Mouse (Mus musculus): ENCODE data around the gene Adgrb2. TPM values are rescaled to one million over a fixed set of nuclear protein-coding genes. Genes with fewer than 3 reads are reported as not detected.

The Adgrb2 gene
- polyA plus RNA-seq (2012; fragmentation: generic; extraction: Trizol) = 0.08 TPM

GRCm38 (mm10) chr4:129984421-129985061 is at the start of gene Adgrb2:
Gene Adgrb2 (plus strand): TSS chr4:129984870.
- H3K4me2 ChIP-seq (ENCODE audit: low read depth) = peak within 1 kb of the TSS; percentile 61
- no peaks in the 10 kb centered on the region for H3K79me2 ChIP-seq (ENCODE audit: control insufficient read depth, insufficient read depth)
- no peak within 1 kb of the TSS for H3ac ChIP-seq (ENCODE audit: control insufficient read depth, insufficient read length)
- TF ChIP-seq POLR2AphosphoS2 (IDR thresholded peaks at IDR 0.05; ENCODE audit: insufficient read length, low read depth) (no peak), CEBPB (IDR thresholded peaks at IDR 0.05; ENCODE audit: insufficient read depth, poor library complexity, severe bottlenecking) (no peak), MAX (IDR thresholded peaks at IDR 0.05; ENCODE audit: low read depth) (no peak), POLR2A (IDR thresholded peaks at IDR 0.05; ENCODE audit: insufficient read length, low read depth) (no peak), TCF12 (IDR thresholded peaks at IDR 0.05; ENCODE audit: insufficient read depth, poor library complexity, severe bottlenecking) (no peak), USF1 (IDR thresholded peaks at IDR 0.05; ENCODE audit: low read depth) (no peak), MYOG (IDR thresholded peaks at IDR 0.05; ENCODE audit: control insufficient read depth in 1 of 3, insufficient read depth in 1 of 3, insufficient read length in 2 of 3, low read depth in 2 of 3) (no peak), SRF (IDR thresholded peaks at IDR 0.05; ENCODE audit: control insufficient read depth, insufficient read length, low read depth) (no peak), REST (IDR thresholded peaks at IDR 0.05; ENCODE audit: insufficient read depth, insufficient read length) (no peak), E2F4 (IDR thresholded peaks at IDR 0.05; ENCODE audit: insufficient read depth) (no peak), TCF3 (IDR thresholded peaks at IDR 0.05; ENCODE audit: insufficient read length, low read depth) (no peak), MYOD1 (IDR thresholded peaks at IDR 0.05; ENCODE audit: control insufficient read depth in 1 of 3, insufficient read length in 2 of 3, low read depth in 2 of 3) (no peak)
- H3K4me3 ChIP-seq = no peak within 1 kb of the TSS
- no peaks in the 10 kb centered on the region for H3K36me3 ChIP-seq (ENCODE audit: control insufficient read depth, insufficient read depth)
- H3K27me3 ChIP-seq (ENCODE audit: control insufficient read depth, insufficient read depth, insufficient read length) = peaks cover 86% of the 10 kb centered on the region

GRCm38 (mm10) chr4:129951359-129951821 is 33.3 kb upstream of the Adgrb2 start:
- no peaks in the 10 kb centered on the region for H3K36me3 ChIP-seq (ENCODE audit: control insufficient read depth, insufficient read depth)
- peaks cover 18% of the 10 kb centered on the region for H3K27me3 ChIP-seq (ENCODE audit: control insufficient read depth, insufficient read depth, insufficient read length)
- H3K4me2 ChIP-seq (ENCODE audit: low read depth) = no peak overlapping the region
- H3K79me2 ChIP-seq (ENCODE audit: control insufficient read depth, insufficient read depth) = no peaks in the 10 kb centered on the region
- H3K4me3 ChIP-seq = no peak overlapping the region
- no peak overlapping the region for H3ac ChIP-seq (ENCODE audit: control insufficient read depth, insufficient read length)
- TF ChIP-seq POLR2A (IDR thresholded peaks at IDR 0.05; ENCODE audit: insufficient read length, low read depth) = no peak
- TF ChIP-seq MYOG (IDR thresholded peaks at IDR 0.05; ENCODE audit: control insufficient read depth in 1 of 3, insufficient read depth in 1 of 3, insufficient read length in 2 of 3, low read depth in 2 of 3) = no peak
- TF ChIP-seq USF1 (IDR thresholded peaks at IDR 0.05; ENCODE audit: low read depth) = no peak
- no peak for TF ChIP-seq MAX (IDR thresholded peaks at IDR 0.05; ENCODE audit: low read depth)
- no peak for TF ChIP-seq TCF12 (IDR thresholded peaks at IDR 0.05; ENCODE audit: insufficient read depth, poor library complexity, severe bottlenecking)
- TF ChIP-seq SRF (IDR thresholded peaks at IDR 0.05; ENCODE audit: control insufficient read depth, insufficient read length, low read depth) = no peak
- TF ChIP-seq E2F4 (IDR thresholded peaks at IDR 0.05; ENCODE audit: insufficient read depth) = no peak
- no peak for TF ChIP-seq MYOD1 (IDR thresholded peaks at IDR 0.05; ENCODE audit: control insufficient read depth in 1 of 3, insufficient read length in 2 of 3, low read depth in 2 of 3)
- no peak for TF ChIP-seq TCF3 (IDR thresholded peaks at IDR 0.05; ENCODE audit: insufficient read length, low read depth)

- Histone ChIP-seq H3K27me3 (ENCODE audit: control insufficient read depth, insufficient read depth, insufficient read length) (peaks cover 12% of the 10 kb centered on the region), H3K4me2 (ENCODE audit: low read depth) (no peak overlapping the region), H3ac (ENCODE audit: control insufficient read depth, insufficient read length) (no peak overlapping the region), H3K4me3 (no peak overlapping the region), H3K79me2 (ENCODE audit: control insufficient read depth, insufficient read depth) (no peaks in the 10 kb centered on the region), H3K36me3 (ENCODE audit: control insufficient read depth, insufficient read depth) (no peaks in the 10 kb centered on the region)
- TF ChIP-seq TCF3 (IDR thresholded peaks at IDR 0.05; ENCODE audit: insufficient read length, low read depth) = no peak
- no peak for TF ChIP-seq TCF12 (IDR thresholded peaks at IDR 0.05; ENCODE audit: insufficient read depth, poor library complexity, severe bottlenecking)
- no peak for TF ChIP-seq MYOD1 (IDR thresholded peaks at IDR 0.05; ENCODE audit: control insufficient read depth in 1 of 3, insufficient read length in 2 of 3, low read depth in 2 of 3)
- no peak for TF ChIP-seq E2F4 (IDR thresholded peaks at IDR 0.05; ENCODE audit: insufficient read depth)
- TF ChIP-seq SRF (IDR thresholded peaks at IDR 0.05; ENCODE audit: control insufficient read depth, insufficient read length, low read depth) = no peak
- TF ChIP-seq CEBPB (IDR thresholded peaks at IDR 0.05; ENCODE audit: insufficient read depth, poor library complexity, severe bottlenecking) = no peak
- TF ChIP-seq MAX (IDR thresholded peaks at IDR 0.05; ENCODE audit: low read depth) = no peak
- no peak for TF ChIP-seq REST (IDR thresholded peaks at IDR 0.05; ENCODE audit: insufficient read depth, insufficient read length)
- TF ChIP-seq POLR2A (IDR thresholded peaks at IDR 0.05; ENCODE audit: insufficient read length, low read depth) = no peak
Observed at GRCm38 (mm10) chr4:129952241-129952810, 32.3 kb upstream of the Adgrb2 start.

GRCm38 (mm10) chr4:129954527-129954926 is 30.1 kb upstream of the Adgrb2 start:
- no peaks in the 10 kb centered on the region for H3K79me2 ChIP-seq (ENCODE audit: control insufficient read depth, insufficient read depth)
- H3K27me3 ChIP-seq (ENCODE audit: control insufficient read depth, insufficient read depth, insufficient read length) = peaks cover 6% of the 10 kb centered on the region
- no peak overlapping the region for H3ac ChIP-seq (ENCODE audit: control insufficient read depth, insufficient read length)
- H3K4me2 ChIP-seq (ENCODE audit: low read depth) = no peak overlapping the region
- TF ChIP-seq POLR2AphosphoS2 (IDR thresholded peaks at IDR 0.05; ENCODE audit: insufficient read length, low read depth) (no peak), MYOG (IDR thresholded peaks at IDR 0.05; ENCODE audit: control insufficient read depth in 1 of 3, insufficient read depth in 1 of 3, insufficient read length in 2 of 3, low read depth in 2 of 3) (no peak), SRF (IDR thresholded peaks at IDR 0.05; ENCODE audit: control insufficient read depth, insufficient read length, low read depth) (no peak), E2F4 (IDR thresholded peaks at IDR 0.05; ENCODE audit: insufficient read depth) (no peak), TCF12 (IDR thresholded peaks at IDR 0.05; ENCODE audit: insufficient read depth, poor library complexity, severe bottlenecking) (no peak), REST (IDR thresholded peaks at IDR 0.05; ENCODE audit: insufficient read depth, insufficient read length) (no peak), POLR2A (IDR thresholded peaks at IDR 0.05; ENCODE audit: insufficient read length, low read depth) (no peak), MAX (IDR thresholded peaks at IDR 0.05; ENCODE audit: low read depth) (no peak), MYOD1 (IDR thresholded peaks at IDR 0.05; ENCODE audit: control insufficient read depth in 1 of 3, insufficient read length in 2 of 3, low read depth in 2 of 3) (no peak), USF1 (IDR thresholded peaks at IDR 0.05; ENCODE audit: low read depth) (no peak), TCF3 (IDR thresholded peaks at IDR 0.05; ENCODE audit: insufficient read length, low read depth) (no peak), CEBPB (IDR thresholded peaks at IDR 0.05; ENCODE audit: insufficient read depth, poor library complexity, severe bottlenecking) (no peak)
- no peak overlapping the region for H3K4me3 ChIP-seq
- H3K36me3 ChIP-seq (ENCODE audit: control insufficient read depth, insufficient read depth) = no peaks in the 10 kb centered on the region
